Mouse (Mus musculus) heart, embryonic 15.5 days (tissue): ENCODE data around the gene Irak2. TPM values are rescaled to one million over a fixed set of nuclear protein-coding genes. Genes with fewer than 3 reads are reported as not detected.
"Not testable (repeated sequence)": the region's sequence is repeated elsewhere in the genome, so short reads cannot be mapped to it uniquely, and the experiment has no call there.

Source experiments
- ATAC-seq: fragments of 200-750 bp; cut with Nextera tagmentation; replicated peaks from 2 replicates; pipeline ENCODE4 v1.8.0; 2017; ENCODE audit warnings: low read depth, moderate TSS enrichment; ENCODE audit not compliant: insufficient number of reproducible peaks, insufficient read depth, low FRiP score
- H3K27ac ChIP-seq: fragments of 300-500 bp; sonication (generic); 2 replicates; pipeline ENCODE4 v1.5.1; 2015; ENCODE audit warnings: mild to moderate bottlenecking, inconsistent platforms
- H3K27me3 ChIP-seq: fragments of 300-500 bp; sonication (generic); 2 replicates; pipeline ENCODE4 v1.6.1; 2015; ENCODE audit warnings: inconsistent platforms
- H3K36me3 ChIP-seq: fragments of 300-500 bp; sonication (generic); 2 replicates; pipeline ENCODE4 v1.6.1; 2015; ENCODE audit warnings: mild to moderate bottlenecking, inconsistent platforms
- H3K4me1 ChIP-seq: fragments of 300-500 bp; sonication (generic); replicated peaks from 2 replicates; pipeline ENCODE4 v1.6.1; 2015; ENCODE audit warnings: inconsistent platforms
- H3K4me2 ChIP-seq: fragments of 300-500 bp; sonication (generic); 2 replicates; pipeline ENCODE4 v1.6.1; 2015; ENCODE audit warnings: inconsistent platforms, mild to moderate bottlenecking, moderate library complexity
- H3K4me3 ChIP-seq: fragments of 300-500 bp; sonication (generic); 2 replicates; pipeline ENCODE4 v1.5.1; 2015; ENCODE audit warnings: mild to moderate bottlenecking, inconsistent platforms
- H3K9ac ChIP-seq: fragments of 300-500 bp; sonication (generic); 2 replicates; pipeline ENCODE4 v1.6.1; 2015; ENCODE audit warnings: mild to moderate bottlenecking, inconsistent platforms
- H3K9me3 ChIP-seq: fragments of 300-500 bp; sonication (generic); replicated peaks from 2 replicates; pipeline ENCODE4 v1.6.1; 2016; ENCODE audit warnings: inconsistent platforms
- WGBS: fragments of 180-500 bp; shearing (Covaris S2); methylation state at CpG from one replicate; pipeline ENCODE4 v1.1.7; 2015; ENCODE audit warnings: mixed read lengths; 5-methylcytosine and 5-hydroxymethylcytosine counted together
- polyA plus RNA-seq: library from polyadenylated mRNA; unstranded; fragments of >200 nt; fragmentation: Nextera tagmentation; extraction: Ambion mirVana; gene quantifications from 2 replicates; pipeline ENCODE4 v1.2.1, GENCODE M21; 2015

Gene Irak2
- polyA plus RNA-seq, 1 experiment from 2014 or later: 4.7 TPM

GRCm38 (mm10) chr6:113672029-113672428 is 33.8 kb downstream of the Irak2 start:
- H3K4me3 ChIP-seq, H3K9ac ChIP-seq, H3K27ac ChIP-seq, ATAC-seq, H3K4me2 ChIP-seq, H3K36me3 ChIP-seq, H3K9me3 ChIP-seq, H3K27me3 ChIP-seq: not testable (repeated sequence)
- H3K4me1 ChIP-seq: peaks cover 18% of the 10 kb centered on the region
- 85% methylated on average over 1 of the region's 1 CpGs for WGBS

- ATAC-seq: no peak
- H3K4me1 ChIP-seq: peaks cover 18% of the 10 kb centered on the region
These were observed 34.7 kb downstream of the Irak2 start for GRCm38 (mm10) chr6:113672989-113673388.

GRCm38 (mm10) chr6:113675234-113675633 is 37.0 kb downstream of the Irak2 start:
- ATAC-seq: no peak
- Histone ChIP-seq H3K4me3 (no peak overlapping the region), H3K4me2 (no peak overlapping the region), H3K4me1 (no peaks in the 10 kb centered on the region), H3K27me3 (no peaks in the 10 kb centered on the region), H3K27ac (no peak overlapping the region), H3K9ac (no peak overlapping the region), H3K9me3 (no peaks in the 10 kb centered on the region), H3K36me3 (0 out of 2 replicates have a peak, but pooled peaks cover 3% of the 10 kb centered on the region)
- WGBS: 71% methylated on average over 4 of the region's 4 CpGs

More at GRCm38 (mm10) chr6:113672989-113673388, 34.7 kb downstream of the Irak2 start:
- Histone ChIP-seq H3K9me3 (no peaks in the 10 kb centered on the region), H3K4me2 (no peak overlapping the region), H3K27me3 (no peaks in the 10 kb centered on the region), H3K27ac (no peak overlapping the region), H3K4me3 (no peak overlapping the region), H3K9ac (no peak overlapping the region), H3K36me3 (0 out of 2 replicates have a peak, but pooled peaks cover 3% of the 10 kb centered on the region)
- 85% methylated on average over 6 of the region's 6 CpGs for WGBS

- 93% methylated on average over 9 of the region's 9 CpGs for WGBS
- Histone ChIP-seq H3K36me3 (0 out of 2 replicates have a peak, but pooled peaks cover 3% of the 10 kb centered on the region), H3K27me3 (no peaks in the 10 kb centered on the region), H3K4me2 (no peak overlapping the region), H3K4me1 (no peaks in the 10 kb centered on the region), H3K9me3 (no peaks in the 10 kb centered on the region), H3K9ac (no peak overlapping the region), H3K4me3 (no peak overlapping the region), H3K27ac (no peak overlapping the region)
- ATAC-seq: no peak
These were observed 37.7 kb downstream of the Irak2 start for GRCm38 (mm10) chr6:113675991-113676390.

- no peak for ATAC-seq
- Histone ChIP-seq H3K4me3 (no peak overlapping the region), H3K27ac (no peak overlapping the region), H3K4me1 (no peaks in the 10 kb centered on the region), H3K9ac (no peak overlapping the region), H3K9me3 (no peaks in the 10 kb centered on the region), H3K36me3 (no peaks in the 10 kb centered on the region), H3K4me2 (no peak overlapping the region), H3K27me3 (no peaks in the 10 kb centered on the region)
- WGBS: 66% methylated on average over 14 of the region's 14 CpGs
These were observed 38.9 kb downstream of the Irak2 start for GRCm38 (mm10) chr6:113677070-113677734.

GRCm38 (mm10) chr6:113678246-113679012 is 40.2 kb downstream of the Irak2 start:
- H3K27me3 ChIP-seq: no peaks in the 10 kb centered on the region
- 81% methylated on average over 14 of the region's 14 CpGs for WGBS
- ATAC-seq: no peak
- no peaks in the 10 kb centered on the region for H3K36me3 ChIP-seq
- H3K9me3 ChIP-seq: no peaks in the 10 kb centered on the region
- no peak overlapping the region for H3K4me3 ChIP-seq
- no peak overlapping the region for H3K27ac ChIP-seq
- H3K4me2 ChIP-seq: no peak overlapping the region
- H3K9ac ChIP-seq: no peak overlapping the region
- no peaks in the 10 kb centered on the region for H3K4me1 ChIP-seq

- Histone ChIP-seq H3K4me3 (no peak overlapping the region), H3K27me3 (no peaks in the 10 kb centered on the region), H3K36me3 (no peaks in the 10 kb centered on the region), H3K4me1 (no peaks in the 10 kb centered on the region), H3K9me3 (no peaks in the 10 kb centered on the region), H3K4me2 (no peak overlapping the region), H3K27ac (no peak overlapping the region), H3K9ac (no peak overlapping the region)
- no peak for ATAC-seq
- WGBS: 76% methylated on average over 9 of the region's 9 CpGs
These were observed 41.8 kb downstream of the Irak2 start for GRCm38 (mm10) chr6:113679993-113680566.

GRCm38 (mm10) chr6:113681271-113681670 is 43.0 kb downstream of the Irak2 start:
- no peaks in the 10 kb centered on the region for H3K4me1 ChIP-seq
- ATAC-seq: 0 out of 2 replicates have a peak, but pooled peaks have one; percentile 65
- no peak overlapping the region for H3K4me2 ChIP-seq
- no peaks in the 10 kb centered on the region for H3K27me3 ChIP-seq
- H3K9me3 ChIP-seq: no peaks in the 10 kb centered on the region
- H3K4me3 ChIP-seq: no peak overlapping the region
- no peak overlapping the region for H3K9ac ChIP-seq
- no peak overlapping the region for H3K27ac ChIP-seq
- 15% methylated on average over 4 of the region's 4 CpGs for WGBS
- no peaks in the 10 kb centered on the region for H3K36me3 ChIP-seq

GRCm38 (mm10) chr6:113683081-113683825 is 45.0 kb downstream of the Irak2 start:
- Histone ChIP-seq H3K9me3 (no peaks in the 10 kb centered on the region), H3K27me3 (no peaks in the 10 kb centered on the region), H3K4me3 (no peak overlapping the region), H3K4me1 (peaks cover 6% of the 10 kb centered on the region), H3K9ac (no peak overlapping the region), H3K36me3 (no peaks in the 10 kb centered on the region), H3K4me2 (no peak overlapping the region), H3K27ac (no peak overlapping the region)
- 81% methylated on average over 10 of the region's 10 CpGs for WGBS
- ATAC-seq: no peak

GRCm38 (mm10) chr6:113686551-113687125 is 48.4 kb downstream of the Irak2 start:
- ATAC-seq: no peak
- Histone ChIP-seq H3K9ac (peak overlapping the region; percentile 1; the same call in 1 of the 2 replicates), H3K27me3 (no peaks in the 10 kb centered on the region), H3K27ac (no peak overlapping the region), H3K4me3 (no peak overlapping the region), H3K4me1 (peaks cover 27% of the 10 kb centered on the region), H3K9me3 (no peaks in the 10 kb centered on the region), H3K4me2 (no peak overlapping the region), H3K36me3 (no peaks in the 10 kb centered on the region)
- 38% methylated on average over 8 of the region's 8 CpGs for WGBS

GRCm38 (mm10) chr6:113690008-113690399 is 51.7 kb downstream of the Irak2 start:
- Histone ChIP-seq H3K4me2 (peak overlapping the region; percentile 56), H3K36me3 (no peaks in the 10 kb centered on the region), H3K27me3 (no peaks in the 10 kb centered on the region), H3K4me3 (peak overlapping the region; percentile 30; the same call in 1 of the 2 replicates), H3K4me1 (peaks cover 27% of the 10 kb centered on the region), H3K9me3 (no peaks in the 10 kb centered on the region), H3K27ac (peak overlapping the region; percentile 89), H3K9ac (no peak overlapping the region)
- ATAC-seq: no peak
- WGBS: 20% methylated on average over 7 of the region's 7 CpGs
